Mouse (Mus musculus) kidney, embryonic 15.5 days (tissue): ENCODE data around the gene Olfr460. TPM values are rescaled to one million over a fixed set of nuclear protein-coding genes. Genes with fewer than 3 reads are reported as not detected.

Experiments used
- ATAC-seq: fragments of 200-750 bp; cut with Nextera tagmentation; replicated peaks from 2 replicates; pipeline ENCODE4 v1.8.0; 2017; ENCODE audit warnings: moderate TSS enrichment; ENCODE audit not compliant: low FRiP score
- H3K27ac ChIP-seq: fragments of 300-500 bp; sonication (generic); 2 replicates; pipeline ENCODE4 v1.5.1; 2015; ENCODE audit warnings: mild to moderate bottlenecking, inconsistent platforms
- H3K27me3 ChIP-seq: fragments of 300-500 bp; sonication (generic); 2 replicates; pipeline ENCODE4 v1.6.1; 2015; ENCODE audit warnings: inconsistent platforms
- H3K36me3 ChIP-seq: fragments of 300-500 bp; sonication (generic); 2 replicates; pipeline ENCODE4 v1.6.1; 2015; ENCODE audit warnings: inconsistent platforms
- H3K4me1 ChIP-seq: fragments of 300-500 bp; sonication (generic); 2 replicates; pipeline ENCODE4 v1.6.1; 2015; ENCODE audit warnings: inconsistent platforms
- H3K4me2 ChIP-seq: fragments of 300-500 bp; sonication (generic); 2 replicates; pipeline ENCODE4 v1.6.1; 2015; ENCODE audit warnings: moderate library complexity, mild to moderate bottlenecking, inconsistent platforms
- H3K4me3 ChIP-seq: fragments of 300-500 bp; sonication (generic); replicated peaks from 2 replicates; pipeline ENCODE4 v1.5.1; 2015; ENCODE audit warnings: mild to moderate bottlenecking, inconsistent platforms
- H3K9ac ChIP-seq: fragments of 300-500 bp; sonication (generic); 2 replicates; pipeline ENCODE4 v1.6.1; 2015; ENCODE audit warnings: mild to moderate bottlenecking, inconsistent platforms
- H3K9me3 ChIP-seq: fragments of 300-500 bp; sonication (generic); replicated peaks from 2 replicates; pipeline ENCODE4 v1.6.1; 2016; ENCODE audit warnings: inconsistent platforms
- WGBS: fragments of 180-500 bp; shearing (Covaris S2); methylation state at CpG from one replicate; pipeline ENCODE4 v1.1.7; 2015; ENCODE audit warnings: mixed read lengths; 5-methylcytosine and 5-hydroxymethylcytosine counted together
- polyA plus RNA-seq: library from polyadenylated mRNA; unstranded; fragments of >200 nt; fragmentation: Nextera tagmentation; extraction: Ambion mirVana; gene quantifications from 2 replicates; pipeline ENCODE4 v1.2.1, GENCODE M21; 2015

Gene Olfr460
- polyA plus RNA-seq, 1 experiment from 2014 or later, result not detected

GRCm38 (mm10) chr6:40613260-40613852 is 44.1 kb downstream of the Olfr460 start, which contains the start of gene Tas2r138:
Gene Tas2r138 (minus strand): TSS chr6:40613310.
- no peak within 1 kb of the TSS for H3K27ac ChIP-seq
- no peaks in the 10 kb centered on the region for H3K4me1 ChIP-seq
- H3K9ac ChIP-seq, result no peak within 1 kb of the TSS
- no peaks in the 10 kb centered on the region for H3K9me3 ChIP-seq
- no peak for ATAC-seq
- no peak within 1 kb of the TSS for H3K4me2 ChIP-seq
- WGBS, result 82% methylated on average over 4 of the region's 4 CpGs
- no peak within 1 kb of the TSS for H3K4me3 ChIP-seq
- H3K36me3 ChIP-seq, result no peaks in the 10 kb centered on the region
- H3K27me3 ChIP-seq, result no peaks in the 10 kb centered on the region

- WGBS, result 18% methylated on average over 2 of the region's 2 CpGs
- H3K27me3 ChIP-seq, result no peaks in the 10 kb centered on the region
- no peak; the same call in 1 of the 2 replicates for ATAC-seq
- no peak overlapping the region for H3K27ac ChIP-seq
- no peaks in the 10 kb centered on the region for H3K9me3 ChIP-seq
- H3K4me1 ChIP-seq, result no peaks in the 10 kb centered on the region
- no peaks in the 10 kb centered on the region for H3K36me3 ChIP-seq
- H3K9ac ChIP-seq, result no peak overlapping the region
- H3K4me3 ChIP-seq, result no peak overlapping the region
- H3K4me2 ChIP-seq, result no peak overlapping the region
These were observed 48.7 kb downstream of the Olfr460 start for GRCm38 (mm10) chr6:40617965-40618364.

Other genes with a start within 250 kb of the Olfr460 start
- 44.8 and 46.8 TPM in 2 replicates for gene Agk, start 244.3 kb upstream of the Olfr460 start, polyA plus RNA-seq
- 10.7 and 14.8 TPM in 2 replicates for gene E330009J07Rik, start 133.4 kb upstream of the Olfr460 start, polyA plus RNA-seq
- gene Wee2, start 130.4 kb upstream of the Olfr460 start, polyA plus RNA-seq, result 0.06 TPM in 1 of 2 replicates, not detected in the other
- gene Ssbp1, start 98.1 kb upstream of the Olfr460 start, polyA plus RNA-seq, result 171 and 178 TPM in 2 replicates
- not detected in 2 replicates for gene Tas2r137, start 78.3 kb upstream of the Olfr460 start, polyA plus RNA-seq
- gene Tas2r108, start 76.0 kb upstream of the Olfr460 start, polyA plus RNA-seq, result not detected in 2 replicates
- gene Prss37, start 50.0 kb upstream of the Olfr460 start, polyA plus RNA-seq, result not detected in 2 replicates
- 0.06 TPM in 1 of 2 replicates, not detected in the other for gene Olfr461, start 14.4 kb upstream of the Olfr460 start, polyA plus RNA-seq
- 0.84 and 1.1 TPM in 2 replicates for gene Clec5a, start 16.3 kb downstream of the Olfr460 start, polyA plus RNA-seq
- gene Tas2r138, start 43.8 kb downstream of the Olfr460 start, polyA plus RNA-seq, result not detected in 2 replicates
- 0.71 and 1.7 TPM in 2 replicates for gene Mgam, start 59.3 kb downstream of the Olfr460 start, polyA plus RNA-seq